Mouse (Mus musculus) layer of hippocampus, adult 2 months (tissue): ENCODE results near the gene Mfrp. TPM values are rescaled to one million over a fixed set of nuclear protein-coding genes. Genes with fewer than 3 reads are reported as not detected.

Source experiments
- DNase-seq, 2 experiments: peaks; one replicate each; pipeline ENCODE4 v3.0.0; 2022; ENCODE audit warnings: low spot score in 2 of 2
- H3K27ac ChIP-seq: fragments of 200-600 bp; 2 replicates; pipeline ENCODE4 v1.8.1; 2022
- H3K4me3 ChIP-seq: fragments of 200-600 bp; 2 replicates; pipeline ENCODE4 v1.8.1; 2022; ENCODE audit warnings: mild to moderate bottlenecking
- CTCF ChIP-seq: fragments of 200-600 bp; conservative IDR thresholded peaks from 2 replicates; pipeline ENCODE4 v1.8.1; 2022; ENCODE audit warnings: antibody characterized with exemption, mild to moderate bottlenecking, moderate library complexity
- total RNA-seq, 2 experiments: library from RNA; stranded (reverse); gene quantifications; 2 replicates each; pipeline ENCODE4 v1.2.3; 2021

Gene Mfrp
- total RNA-seq, 2 experiments from 2014 or later, result 1.3 TPM; not detected in 1

- peak within 1 kb of the TSS; percentile 65 for H3K4me3 ChIP-seq
- peak; percentile 94 to 98 for DNase-seq
- TF ChIP-seq CTCF, result no peak
- H3K27ac ChIP-seq, result peak within 1 kb of the TSS; percentile 76
Observed at GRCm38 (mm10) chr9:44113105-44113789, 11.7 kb downstream of the Mfrp start, which contains the start of the genes Gm49380 and Rnf26. Gene Gm49380, minus strand, starts transcription at chr9:44113500. Gene Rnf26, minus strand, starts transcription at chr9:44113517.

DNA sequence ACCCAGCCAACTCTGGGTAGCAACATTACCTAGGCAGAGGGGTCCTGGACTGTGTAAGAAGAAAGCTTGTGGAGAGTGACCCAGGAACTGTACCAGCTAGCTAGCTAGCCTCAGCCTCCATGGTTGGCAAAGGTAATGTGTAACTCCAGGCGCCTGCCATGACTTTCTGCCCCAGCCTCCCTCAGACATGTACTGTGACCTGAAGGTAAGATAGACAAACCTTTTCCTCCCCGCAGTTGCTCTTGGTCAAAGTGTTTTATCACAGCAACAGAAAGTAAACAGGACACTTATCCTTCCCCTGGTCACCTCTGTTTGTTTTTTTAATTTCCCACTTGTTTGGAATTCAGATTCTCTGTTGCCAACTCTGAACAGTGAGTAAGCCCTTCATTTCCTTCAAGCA lies 12.9 kb downstream of the Mfrp start:
- no peak for TF ChIP-seq CTCF
- DNase-seq, result no peak
- no peak overlapping the region for H3K4me3 ChIP-seq
- no peak overlapping the region for H3K27ac ChIP-seq

GRCm38 (mm10) chr9:44115599-44115998 lies 14.1 kb downstream of the Mfrp start:
- no peak for DNase-seq
- no peak for TF ChIP-seq CTCF
- Histone ChIP-seq H3K27ac (no peak overlapping the region), H3K4me3 (no peak overlapping the region)

- Histone ChIP-seq H3K4me3 (no peak overlapping the region), H3K27ac (no peak overlapping the region)
- no peak for DNase-seq
- peak; percentile 39 for TF ChIP-seq CTCF
Observed at GRCm38 (mm10) chr9:44116182-44116581, 14.7 kb downstream of the Mfrp start.

GRCm38 (mm10) chr9:44119011-44119410 lies 17.5 kb downstream of the Mfrp start:
- H3K27ac ChIP-seq, result no peak overlapping the region
- DNase-seq, result no peak
- no peak overlapping the region for H3K4me3 ChIP-seq
- peak; percentile 78 for TF ChIP-seq CTCF

DNA sequence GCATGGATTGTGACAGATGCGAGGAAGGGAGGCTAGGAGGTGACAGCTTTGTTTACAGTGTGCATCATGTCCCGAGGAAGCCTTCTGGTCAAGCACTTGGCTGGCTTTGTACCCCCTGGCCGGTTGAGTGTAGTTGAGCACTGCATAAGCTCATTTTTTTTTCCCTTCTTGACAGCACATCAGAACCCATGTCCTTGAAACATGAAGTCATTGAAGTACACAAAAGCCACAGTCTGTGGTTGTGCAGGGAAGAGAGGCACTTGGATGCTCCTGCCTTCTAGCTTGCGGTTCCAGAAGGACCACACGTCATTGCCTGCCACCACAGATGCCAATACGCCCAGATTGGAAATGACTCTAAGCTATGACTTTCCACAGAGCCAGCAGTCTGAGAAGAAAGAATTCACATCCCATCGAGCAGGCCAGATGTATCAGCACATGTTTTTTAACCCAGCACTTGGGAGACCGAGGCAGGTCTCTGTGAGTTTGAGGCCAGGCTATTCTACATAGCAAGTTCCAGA lies 18.5 kb downstream of the Mfrp start:
- no peak for TF ChIP-seq CTCF
- no peak overlapping the region for H3K4me3 ChIP-seq
- peak overlapping the region; percentile 28; the same call in 1 of the 2 replicates for H3K27ac ChIP-seq
- no peak for DNase-seq

- Histone ChIP-seq H3K4me3 (no peak overlapping the region), H3K27ac (no peak overlapping the region)
- TF ChIP-seq CTCF, result peak; percentile 76
- DNase-seq, result no peak
Observed at GRCm38 (mm10) chr9:44124317-44124716, 22.8 kb downstream of the Mfrp start.

DNA sequence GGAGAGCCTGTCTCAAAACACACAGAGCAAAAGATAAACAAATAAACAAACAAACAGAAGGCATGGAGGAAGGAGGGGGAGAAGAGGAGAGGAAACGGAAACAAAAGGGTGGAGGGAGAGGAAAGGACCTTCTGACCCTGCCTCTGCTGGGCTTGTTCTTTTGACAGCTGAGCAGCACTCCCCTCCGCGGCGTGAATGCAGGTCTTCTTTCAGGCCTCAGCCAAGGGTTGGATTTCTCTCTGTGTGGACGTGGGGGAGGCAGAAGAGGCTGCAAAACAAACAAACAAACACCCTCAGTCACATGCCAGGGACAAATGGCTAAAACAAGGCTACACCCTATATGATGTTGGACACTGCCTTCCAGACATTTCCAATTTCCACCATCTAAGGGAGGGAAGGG lies 23.5 kb downstream of the Mfrp start:
- no peak for TF ChIP-seq CTCF
- Histone ChIP-seq H3K4me3 (no peak overlapping the region), H3K27ac (no peak overlapping the region)
- DNase-seq, result no peak

GRCm38 (mm10) chr9:44125546-44126428 lies 24.3 kb downstream of the Mfrp start:
- peak overlapping the region; percentile 51 for H3K27ac ChIP-seq

DNA sequence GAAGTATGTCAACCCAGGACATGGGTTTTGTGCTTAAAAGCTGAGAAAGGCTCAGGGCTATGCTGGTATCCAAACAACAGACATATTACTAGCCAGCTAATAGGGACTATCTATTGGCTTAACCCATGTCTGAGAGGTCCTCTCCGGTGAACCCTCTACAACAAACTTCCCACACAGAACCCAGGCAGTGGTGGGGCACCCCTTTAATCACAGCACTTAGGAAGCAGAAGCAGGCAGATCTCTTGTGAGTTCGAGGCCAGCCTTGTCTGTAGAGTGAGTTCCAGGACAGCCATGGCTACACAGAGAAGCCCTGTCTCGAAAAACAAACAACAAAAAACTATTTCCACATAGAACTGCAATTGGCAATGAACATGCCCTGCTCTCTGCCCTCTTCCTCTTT lies 25.2 kb downstream of the Mfrp start:
- no peak for DNase-seq
- Histone ChIP-seq H3K4me3 (no peak overlapping the region), H3K27ac (peak overlapping the region; percentile 39)
- no peak for TF ChIP-seq CTCF

More at GRCm38 (mm10) chr9:44125546-44126428, 24.3 kb downstream of the Mfrp start:
- peak overlapping the region; percentile 19; the same call in 1 of the 2 replicates for H3K4me3 ChIP-seq
- TF ChIP-seq CTCF, result peak; percentile 92
- peak; percentile 88 to 89 for DNase-seq

- H3K27ac ChIP-seq, result no peak overlapping the region
- no peak overlapping the region for H3K4me3 ChIP-seq
- DNase-seq, result no peak
- TF ChIP-seq CTCF, result no peak
Observed at GRCm38 (mm10) chr9:44127351-44127801, 25.8 kb downstream of the Mfrp start.

GRCm38 (mm10) chr9:44129633-44130032 lies 28.1 kb downstream of the Mfrp start:
- Histone ChIP-seq H3K4me3 (peak overlapping the region; percentile 29), H3K27ac (peak overlapping the region; percentile 75)
- DNase-seq, result no peak
- no peak for TF ChIP-seq CTCF

GRCm38 (mm10) chr9:44130034-44130433 lies 28.5 kb downstream of the Mfrp start:
- Histone ChIP-seq H3K27ac (peak overlapping the region; percentile 75), H3K4me3 (peak overlapping the region; percentile 29)
- no peak for TF ChIP-seq CTCF
- DNase-seq, result no peak
